In the genomic region with DNA sequence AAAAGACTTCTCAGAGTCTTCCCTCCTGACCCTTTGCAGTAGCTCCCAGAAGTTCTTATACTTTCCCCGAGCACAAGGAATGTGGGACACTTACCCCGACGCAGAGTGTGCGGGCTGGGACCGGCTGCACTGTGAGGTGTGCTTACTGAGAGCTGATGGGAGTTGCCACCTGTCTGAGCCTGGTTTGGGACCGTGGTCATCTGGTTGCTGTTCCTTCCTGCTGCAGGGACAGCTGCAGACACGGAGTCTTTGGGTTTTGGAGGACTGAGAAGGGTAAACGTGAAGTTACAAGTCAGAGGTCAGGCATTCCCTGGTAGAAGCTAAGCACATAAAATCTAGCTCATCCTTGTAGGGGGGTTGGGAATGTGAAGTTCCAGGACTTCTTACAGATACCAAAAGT, we compare ENCODE assay signal across 27 mouse cellular contexts.
"Had no signal": no experiment of that assay in that cellular context is flagged by ENCODE, and none has a peak within 500 bp of the region (broad histone marks: within the 10 kb centered on the region; RNA-seq: fewer than 3 reads in every experiment).

No protein-coding gene starts in this region.

- H3K27me3 ChIP-seq: limb, embryonic 12.5 days; limb, embryonic 13.5 days; limb, embryonic 15.5 days; liver, embryonic 12.5 days; liver, embryonic 13.5 days; liver, embryonic 15.5 days; lung, embryonic 15.5 days; megakaryocyte, embryonic 14.5 days; midbrain, embryonic 12.5 days; midbrain, embryonic 13.5 days; midbrain, embryonic 15.5 days; neural tube, embryonic 12.5 days had no signal

- H3K4me2 ChIP-seq: limb, embryonic 12.5 days; limb, embryonic 13.5 days; limb, embryonic 15.5 days; liver, embryonic 11.5 days; liver, embryonic 12.5 days; liver, embryonic 13.5 days; liver, embryonic 15.5 days; lung, embryonic 14.5 days; lung, embryonic 15.5 days; midbrain, embryonic 11.5 days; midbrain, embryonic 12.5 days; midbrain, embryonic 13.5 days; midbrain, embryonic 15.5 days; neural tube, embryonic 12.5 days had no signal

- H3K4me3 ChIP-seq: limb, embryonic 10.5 days; limb, embryonic 12.5 days; limb, embryonic 13.5 days; limb, embryonic 15.5 days; liver, embryonic 12.5 days; liver, embryonic 13.5 days; liver, embryonic 15.5 days; lung, embryonic 15.5 days; megakaryocyte, embryonic 14.5 days; midbrain, embryonic 10.5 days; midbrain, embryonic 12.5 days; midbrain, embryonic 13.5 days; midbrain, embryonic 15.5 days; neural tube, embryonic 12.5 days had no signal

- DNase-seq: left cerebral cortex, postnatal 4 days; liver; liver, embryonic 13.5 days; liver, postnatal 0 days; lung, adult 18-20 months; lung, adult 2 months; lung, embryonic 14.5 days; lung, postnatal 10 days; lung, postnatal 14 days; lung, postnatal 36 days; lung, postnatal 4 days; midbrain, embryonic 14.5 days had no signal
